25 mouse cellular contexts compared by ENCODE assay signal in genomic region chr12:31158885-31159284, GRCm38 (mm10).
"Had no signal": no experiment of that assay in that cellular context is flagged by ENCODE, and none has a peak within 500 bp of the region (broad histone marks: within the 10 kb centered on the region; RNA-seq: fewer than 3 reads in every experiment).

No protein-coding gene starts in this region.

- ATAC-seq: intestine, embryonic 16.5 days; liver, postnatal 0 days had no signal

- H3K4me2 ChIP-seq: limb, embryonic 12.5 days; limb, embryonic 15.5 days; liver, embryonic 11.5 days; lung, embryonic 15.5 days; neural tube, embryonic 12.5 days; neural tube, embryonic 15.5 days had no signal

- H3K4me3 ChIP-seq: layer of hippocampus, adult 2 months; left cerebral cortex, adult 2 months; limb, embryonic 12.5 days; limb, embryonic 15.5 days; lung, embryonic 15.5 days; megakaryocyte, embryonic 14.5 days; midbrain, embryonic 10.5 days; neural tube, embryonic 12.5 days; neural tube, embryonic 15.5 days had no signal

- H3K27me3 ChIP-seq: limb, embryonic 12.5 days; limb, embryonic 15.5 days; lung, embryonic 15.5 days; megakaryocyte, embryonic 14.5 days; neural tube, embryonic 12.5 days; neural tube, embryonic 15.5 days had no signal

- H3K4me1 ChIP-seq: limb, embryonic 12.5 days; limb, embryonic 15.5 days; megakaryocyte, embryonic 14.5 days; midbrain, embryonic 10.5 days; neural tube, embryonic 12.5 days; neural tube, embryonic 15.5 days had no signal

- DNase-seq: kidney, adult 2 months; kidney, postnatal 25 days; layer of hippocampus, postnatal 36 days; liver, postnatal 0 days; lung, postnatal 10 days; lung, postnatal 36 days; midbrain, embryonic 14.5 days; right cerebral cortex, adult 18-20 months; right cerebral cortex, postnatal 14 days; right cerebral cortex, postnatal 4 days; spleen, adult 18-20 months; thymus, postnatal 25 days had no signal

- H3K27ac ChIP-seq: kidney, postnatal 0 days; layer of hippocampus, adult 2 months; left cerebral cortex, adult 2 months; limb, embryonic 12.5 days; limb, embryonic 15.5 days; liver, embryonic 14.5 days; midbrain, embryonic 10.5 days; neural tube, embryonic 12.5 days; neural tube, embryonic 15.5 days had no signal

- H3K9me3 ChIP-seq: limb, embryonic 12.5 days; limb, embryonic 15.5 days; lung, embryonic 15.5 days; megakaryocyte, embryonic 14.5 days; midbrain, embryonic 10.5 days; neural tube, embryonic 12.5 days; neural tube, embryonic 15.5 days had no signal

- H3K36me3 ChIP-seq: limb, embryonic 12.5 days; limb, embryonic 15.5 days; lung, embryonic 15.5 days; midbrain, embryonic 10.5 days; neural tube, embryonic 12.5 days; neural tube, embryonic 15.5 days had no signal

- H3K9ac ChIP-seq: limb, embryonic 12.5 days; limb, embryonic 15.5 days; liver, embryonic 14.5 days; liver, postnatal 0 days; lung, embryonic 15.5 days; neural tube, embryonic 12.5 days; neural tube, embryonic 15.5 days had no signal
